Mouse (Mus musculus) midbrain, embryonic 16.5 days (tissue): ENCODE data around the gene Gmeb2. TPM values are rescaled to one million over a fixed set of nuclear protein-coding genes. Genes with fewer than 3 reads are reported as not detected.

Source experiments
- ATAC-seq: fragments of 200-750 bp; cut with Nextera tagmentation; 2 replicates; pipeline ENCODE4 v1.8.0; 2017; ENCODE audit warnings: moderate TSS enrichment
- H3K27ac ChIP-seq: fragments of 300-500 bp; sonication (generic); 2 replicates; pipeline ENCODE4 v1.5.1; 2014; ENCODE audit warnings: mild to moderate bottlenecking, low read length, mixed read lengths
- H3K27me3 ChIP-seq: fragments of 300-500 bp; sonication (generic); 2 replicates; pipeline ENCODE4 v1.6.1; 2014; ENCODE audit warnings: low read depth, low read length, mixed read lengths; ENCODE audit not compliant: control insufficient read depth, insufficient read depth
- H3K36me3 ChIP-seq: fragments of 300-500 bp; sonication (generic); 2 replicates; pipeline ENCODE4 v1.6.1; 2014; ENCODE audit warnings: mild to moderate bottlenecking, low read length, moderate library complexity, mixed read lengths; ENCODE audit not compliant: control insufficient read depth, insufficient read depth
- H3K4me1 ChIP-seq: fragments of 300-500 bp; sonication (generic); 2 replicates; pipeline ENCODE4 v1.6.1; 2014; ENCODE audit warnings: mild to moderate bottlenecking, low read length, mixed read lengths; ENCODE audit not compliant: control insufficient read depth, insufficient read depth
- H3K4me2 ChIP-seq: fragments of 300-500 bp; sonication (generic); 2 replicates; pipeline ENCODE4 v1.6.1; 2014; ENCODE audit warnings: mild to moderate bottlenecking, low read length, mixed read lengths
- H3K4me3 ChIP-seq: fragments of 300-500 bp; sonication (generic); 2 replicates; pipeline ENCODE4 v1.5.1; 2014; ENCODE audit warnings: low read depth, mild to moderate bottlenecking, low read length, moderate library complexity, mixed read lengths
- H3K9ac ChIP-seq: fragments of 300-500 bp; sonication (generic); 2 replicates; pipeline ENCODE4 v1.6.1; 2014; ENCODE audit warnings: low read depth, low read length, mixed read lengths
- H3K9me3 ChIP-seq: fragments of 300-500 bp; sonication (generic); replicated peaks from 2 replicates; pipeline ENCODE4 v1.6.1; 2014; ENCODE audit warnings: mild to moderate bottlenecking, low read length, mixed read lengths; ENCODE audit not compliant: control insufficient read depth, poor library complexity, severe bottlenecking
- WGBS: fragments of 180-500 bp; shearing (Covaris S2); extraction: QIAGEN DNeasy Blood & Tissue Kit; methylation state at CpG from one replicate; pipeline ENCODE4 v1.1.7; 2014; 5-methylcytosine and 5-hydroxymethylcytosine counted together
- polyA plus RNA-seq: library from polyadenylated mRNA; unstranded; fragments of >200 nt; fragmentation: Nextera tagmentation; extraction: Ambion mirVana; gene quantifications from 2 replicates; pipeline ENCODE4 v1.2.1, GENCODE M21; 2015

Gene Gmeb2
- polyA plus RNA-seq, 1 experiment from 2014 or later: 16.3 TPM

DNA sequence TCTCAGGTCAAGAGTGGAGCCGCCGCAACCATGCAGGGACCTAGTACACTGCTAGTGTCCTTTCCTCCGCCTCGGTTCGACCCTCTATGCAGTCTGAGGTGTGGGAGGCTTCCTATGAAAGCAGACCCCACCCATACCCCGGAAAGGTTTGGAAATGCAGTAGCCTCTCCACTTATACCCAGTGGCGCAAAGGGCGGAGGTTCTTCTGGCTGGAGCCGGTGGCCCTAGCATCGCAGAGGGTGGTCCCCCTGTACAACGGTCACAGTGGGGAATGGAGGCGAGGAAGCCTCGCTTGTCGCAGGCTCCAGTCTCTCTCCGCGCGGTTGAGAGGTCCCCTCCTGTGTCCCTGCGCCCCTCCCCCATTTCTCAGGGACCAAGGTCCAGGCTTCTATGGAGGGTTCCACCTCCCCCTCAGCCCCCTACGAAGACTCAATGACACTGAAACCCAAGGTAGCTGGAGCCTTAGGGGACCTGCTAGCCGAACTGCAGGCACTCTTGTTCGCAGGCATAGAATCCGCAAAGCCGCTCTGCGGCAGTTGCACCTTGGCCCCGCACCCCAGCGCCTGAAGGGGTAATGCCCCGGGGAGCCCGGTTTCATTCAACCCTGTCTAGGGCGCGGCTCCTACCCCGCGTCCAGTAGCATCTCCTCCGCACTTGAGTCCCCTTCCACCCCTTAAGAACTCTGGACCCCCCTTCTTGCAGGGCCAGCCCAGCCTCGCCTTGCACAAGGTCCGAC lies 25.7 kb upstream of the Gmeb2 start:
- H3K9me3 ChIP-seq: no peaks in the 10 kb centered on the region
- H3K4me1 ChIP-seq: peaks cover 25% of the 10 kb centered on the region
- H3K9ac ChIP-seq: peak overlapping the region; percentile 91
- H3K4me3 ChIP-seq: peak overlapping the region; percentile 74
- H3K27me3 ChIP-seq: peaks cover 3% of the 10 kb centered on the region; the same call in 1 of the 2 replicates
- WGBS: under 1% methylated on average over 35 of the region's 35 CpGs
- ATAC-seq: peak; percentile 78
- H3K36me3 ChIP-seq: peaks cover 6% of the 10 kb centered on the region; the same call in 1 of the 2 replicates
- H3K4me2 ChIP-seq: peak overlapping the region; percentile 96
- H3K27ac ChIP-seq: peak overlapping the region; percentile 96

DNA sequence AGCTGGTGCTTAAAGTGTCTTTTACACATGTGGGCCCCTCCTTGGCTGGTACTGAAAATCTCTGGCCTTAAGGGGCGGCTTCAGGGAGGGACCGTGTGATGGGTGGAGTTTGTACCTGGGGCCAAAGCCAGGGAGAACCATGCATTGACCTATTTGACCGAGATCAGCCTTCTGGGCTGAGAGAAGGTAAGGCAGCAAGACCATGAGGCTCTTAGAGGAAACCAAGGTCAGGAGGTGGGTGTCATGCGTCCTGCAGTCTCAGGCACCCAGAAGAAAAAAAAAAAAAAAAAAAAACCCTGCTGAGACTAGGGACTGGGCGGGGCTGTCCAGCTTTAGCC lies 25.1 kb upstream of the Gmeb2 start:
- peaks cover 3% of the 10 kb centered on the region; the same call in 1 of the 2 replicates for H3K27me3 ChIP-seq
- peaks cover 25% of the 10 kb centered on the region for H3K4me1 ChIP-seq
- H3K4me3 ChIP-seq: peak overlapping the region; percentile 74
- 17% methylated on average over 5 of the region's 5 CpGs for WGBS
- peak overlapping the region; percentile 91 for H3K9ac ChIP-seq
- H3K9me3 ChIP-seq: no peaks in the 10 kb centered on the region
- H3K36me3 ChIP-seq: peaks cover 10% of the 10 kb centered on the region
- peak overlapping the region; percentile 96 for H3K27ac ChIP-seq
- peak overlapping the region; percentile 96 for H3K4me2 ChIP-seq
- no peak for ATAC-seq

DNA sequence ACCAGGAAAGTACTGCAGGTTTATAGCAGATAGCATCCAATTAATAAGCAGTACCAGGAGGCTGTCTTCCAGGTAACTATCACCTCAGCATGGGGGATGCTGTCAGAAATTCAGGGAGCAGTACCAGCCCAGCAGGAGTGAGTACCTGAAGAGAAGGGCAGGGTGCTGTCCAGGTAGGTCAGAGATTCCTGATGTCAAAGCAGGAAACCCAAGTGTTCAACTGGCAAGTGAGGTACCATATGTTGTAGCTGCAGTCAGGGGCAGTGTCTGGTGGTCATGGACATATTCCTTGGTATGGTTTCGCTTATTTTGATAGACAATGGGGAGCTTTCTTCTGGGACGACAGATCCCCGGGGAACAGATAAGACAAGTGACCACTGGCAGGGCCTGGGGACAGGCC lies 24.6 kb upstream of the Gmeb2 start:
- H3K4me2 ChIP-seq: peak overlapping the region; percentile 96
- peak overlapping the region; percentile 96 for H3K27ac ChIP-seq
- no peak for ATAC-seq
- peaks cover 16% of the 10 kb centered on the region for H3K36me3 ChIP-seq
- 62% methylated on average over 3 of the region's 3 CpGs for whole genome bisulfite sequencing
- peak overlapping the region; percentile 74 for H3K4me3 ChIP-seq
- H3K9ac ChIP-seq: peak overlapping the region; percentile 91
- H3K9me3 ChIP-seq: no peaks in the 10 kb centered on the region
- H3K27me3 ChIP-seq: peaks cover 3% of the 10 kb centered on the region; the same call in 1 of the 2 replicates
- peaks cover 25% of the 10 kb centered on the region for H3K4me1 ChIP-seq

DNA sequence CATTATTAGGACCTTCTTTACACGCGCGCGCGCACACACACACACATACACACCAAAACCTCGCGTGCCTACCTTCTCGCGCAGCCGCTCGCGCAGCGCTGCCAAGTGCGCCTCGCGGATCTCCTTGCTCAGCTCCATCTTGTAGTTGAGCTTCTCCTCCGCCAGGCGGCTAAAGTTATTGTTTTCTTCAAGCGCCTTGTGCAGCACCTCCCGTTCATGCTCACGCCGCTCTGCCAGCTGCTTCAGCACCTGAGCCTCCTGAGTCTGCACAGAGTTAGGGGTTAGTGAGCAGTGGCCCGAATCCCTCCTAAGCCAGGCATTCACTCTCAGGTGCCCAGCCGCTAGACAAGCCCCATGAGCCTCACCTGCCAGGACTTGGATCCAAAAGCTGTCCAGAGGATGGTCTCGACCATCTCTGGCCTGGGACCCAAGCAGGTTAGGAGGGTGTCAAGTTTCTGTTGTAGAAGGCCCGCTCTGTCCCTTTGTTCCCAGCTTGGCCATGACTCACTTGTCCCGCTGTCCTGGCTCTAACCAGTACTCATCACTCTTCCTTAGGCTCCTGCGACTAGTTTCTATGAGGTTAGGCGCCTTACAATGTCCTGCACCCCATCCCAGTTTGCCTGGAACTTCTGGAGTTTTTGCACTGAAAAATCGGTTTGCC lies 19.4 kb upstream of the Gmeb2 start:
- no peak overlapping the region for H3K27ac ChIP-seq
- peaks cover 14% of the 10 kb centered on the region for H3K4me1 ChIP-seq
- no peak overlapping the region for H3K9ac ChIP-seq
- ATAC-seq: peak; percentile 60
- H3K4me3 ChIP-seq: no peak overlapping the region
- WGBS: 12% methylated on average over 30 of the region's 30 CpGs
- H3K9me3 ChIP-seq: no peaks in the 10 kb centered on the region
- no peak overlapping the region for H3K4me2 ChIP-seq
- H3K27me3 ChIP-seq: no peaks in the 10 kb centered on the region
- peaks cover 38% of the 10 kb centered on the region for H3K36me3 ChIP-seq

DNA sequence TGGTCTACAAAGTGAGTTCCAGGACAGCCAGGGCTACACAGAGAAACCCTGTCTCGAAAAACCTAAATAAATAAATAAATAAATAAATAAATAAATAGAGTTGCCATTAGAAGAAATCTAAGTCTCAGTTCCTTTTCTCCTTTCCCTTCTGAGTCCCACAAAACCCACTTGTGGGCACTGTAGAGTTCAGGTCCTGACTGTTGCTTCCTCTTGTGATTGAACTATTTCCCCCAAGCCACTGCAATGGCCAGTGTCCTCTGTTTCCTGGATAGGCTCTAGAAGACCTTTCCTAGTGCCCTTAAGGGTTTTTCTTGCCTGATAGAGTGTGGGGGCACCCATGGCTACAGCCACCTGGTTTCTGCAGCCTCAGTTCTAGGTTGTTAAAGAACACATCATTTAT lies 17.1 kb upstream of the Gmeb2 start:
- H3K9me3 ChIP-seq: no peaks in the 10 kb centered on the region
- H3K36me3 ChIP-seq: peaks cover 38% of the 10 kb centered on the region
- no peak overlapping the region for H3K4me2 ChIP-seq
- H3K27me3 ChIP-seq: no peaks in the 10 kb centered on the region
- 80% methylated on average over 1 of the region's 1 CpGs for WGBS
- H3K9ac ChIP-seq: no peak overlapping the region
- H3K27ac ChIP-seq: no peak overlapping the region
- H3K4me1 ChIP-seq: no peaks in the 10 kb centered on the region
- no peak for ATAC-seq
- H3K4me3 ChIP-seq: no peak overlapping the region

DNA sequence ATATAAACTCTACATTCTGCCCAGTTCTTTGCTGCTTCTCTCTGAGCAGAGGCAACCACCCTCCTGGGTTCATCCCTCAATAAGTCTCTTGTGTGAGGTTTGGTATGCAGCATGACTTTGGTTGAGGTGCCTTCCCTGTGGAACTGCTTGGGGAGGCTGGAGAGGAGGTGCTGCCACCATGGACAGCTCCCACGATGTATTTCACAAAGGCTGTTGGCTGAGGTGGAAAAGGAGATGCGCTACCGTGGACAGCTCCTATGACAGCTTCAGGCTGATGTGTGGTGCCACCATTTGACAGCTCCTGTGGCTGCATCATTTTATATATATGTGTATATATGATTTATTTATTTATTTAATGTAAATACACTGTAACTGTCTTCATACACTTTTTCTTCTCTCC lies 14.2 kb upstream of the Gmeb2 start:
- 31% methylated on average over 3 of the region's 3 CpGs for WGBS
- no peak for ATAC-seq
- H3K9me3 ChIP-seq: no peaks in the 10 kb centered on the region

DNA sequence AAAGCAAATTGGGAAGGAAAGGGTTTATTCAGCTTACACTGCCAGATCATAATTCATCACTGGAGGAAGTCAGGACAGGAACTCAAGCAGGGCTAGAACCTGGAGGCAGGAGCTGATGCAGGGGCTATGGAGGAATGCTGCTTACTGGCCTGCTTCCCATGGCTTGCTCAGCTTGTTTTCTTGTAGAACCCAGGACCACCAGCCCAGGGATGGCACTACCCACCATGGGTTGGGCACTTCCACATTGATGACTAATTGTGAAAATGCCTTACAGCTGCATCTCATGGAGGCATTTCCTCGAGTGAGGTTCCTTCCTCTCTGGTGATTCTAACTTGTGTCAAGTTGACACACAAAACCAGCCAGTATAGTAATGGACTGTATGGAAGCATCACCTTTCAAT lies 3.1 kb upstream of the Gmeb2 start:
- Histone ChIP-seq H3K36me3 (no peaks in the 10 kb centered on the region), H3K4me1 (peaks cover 22% of the 10 kb centered on the region), H3K4me3 (no peak overlapping the region), H3K9me3 (no peaks in the 10 kb centered on the region), H3K27ac (no peak overlapping the region), H3K9ac (no peak overlapping the region), H3K4me2 (no peak overlapping the region), H3K27me3 (no peaks in the 10 kb centered on the region)
- 91% methylated on average over 1 of the region's 1 CpGs for WGBS
- ATAC-seq: no peak

More for the DNA sequence above, 14.2 kb upstream of the Gmeb2 start:
- Histone ChIP-seq H3K4me3 (no peak overlapping the region), H3K27me3 (no peaks in the 10 kb centered on the region), H3K9ac (no peak overlapping the region), H3K36me3 (peaks cover 20% of the 10 kb centered on the region), H3K4me1 (no peaks in the 10 kb centered on the region), H3K4me2 (no peak overlapping the region), H3K27ac (no peak overlapping the region)

DNA sequence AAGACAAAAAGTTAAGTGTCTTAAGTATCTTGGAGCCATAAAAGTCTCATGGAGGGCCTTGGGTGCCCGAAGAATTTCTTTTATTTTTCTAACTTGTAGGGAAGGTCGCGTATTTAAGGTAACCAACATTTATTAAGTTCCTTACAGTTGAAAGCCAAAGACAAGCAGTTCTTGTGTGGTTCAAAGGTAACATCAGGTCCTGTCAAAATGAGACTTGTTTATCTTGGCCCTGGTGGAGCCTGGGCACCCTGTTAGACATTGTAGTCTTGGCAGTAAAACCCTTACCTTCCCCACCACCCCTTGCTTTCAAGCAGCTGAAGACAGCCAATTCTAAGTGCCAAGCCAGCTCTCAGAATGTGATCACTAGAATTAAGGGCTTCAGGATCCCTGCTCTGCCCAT lies 856 bp upstream of the Gmeb2 start:
- Histone ChIP-seq H3K27ac (no peak overlapping the region), H3K9ac (peak overlapping the region; percentile 58; the same call in 1 of the 2 replicates), H3K4me3 (peak overlapping the region; percentile 44), H3K4me1 (peaks cover 22% of the 10 kb centered on the region), H3K27me3 (no peaks in the 10 kb centered on the region), H3K36me3 (no peaks in the 10 kb centered on the region), H3K9me3 (no peaks in the 10 kb centered on the region), H3K4me2 (peak overlapping the region; percentile 55)
- no peak for ATAC-seq
- 92% methylated on average over 3 of the region's 3 CpGs for WGBS

DNA sequence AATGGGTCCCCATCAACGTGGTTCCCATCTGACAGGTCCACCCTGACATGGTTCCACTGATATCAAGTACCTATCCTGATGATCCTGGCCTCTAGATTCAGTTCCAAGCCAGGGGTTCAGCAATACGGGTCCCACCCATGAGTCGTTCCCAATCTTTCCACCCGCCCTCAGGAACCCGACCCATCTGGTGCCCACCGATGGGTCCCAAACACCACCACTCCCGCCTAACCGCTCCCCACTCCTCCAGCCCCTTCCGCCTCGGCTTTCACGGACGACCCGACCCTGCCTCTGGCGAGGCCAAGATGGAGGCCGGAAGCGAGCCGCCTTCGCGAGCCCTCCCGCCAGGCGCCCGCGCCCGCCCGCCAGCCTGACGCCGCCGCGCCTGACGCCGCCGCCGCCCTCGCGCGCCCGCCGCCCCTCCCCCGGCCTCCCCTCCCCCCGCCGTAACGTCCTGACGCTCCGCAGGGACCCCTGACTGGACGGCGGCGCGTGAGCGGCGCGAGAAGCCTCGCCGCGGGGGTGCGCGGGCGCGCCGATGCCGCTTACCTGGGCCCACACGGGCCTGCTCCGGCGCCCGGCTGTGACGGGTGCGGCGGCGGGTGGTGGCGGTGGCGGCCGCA lies 387 bp downstream of the Gmeb2 start:
- H3K9me3 ChIP-seq: no peaks in the 10 kb centered on the region
- H3K27ac ChIP-seq: peak overlapping the region; percentile 89
- H3K4me2 ChIP-seq: peak overlapping the region; percentile 65
- H3K36me3 ChIP-seq: no peaks in the 10 kb centered on the region; the same call in 1 of the 2 replicates
- ATAC-seq: peak; percentile 86
- peak overlapping the region; percentile 74 for H3K9ac ChIP-seq
- peak overlapping the region; percentile 44 for H3K4me3 ChIP-seq
- peaks cover 22% of the 10 kb centered on the region for H3K4me1 ChIP-seq
- WGBS: under 1% methylated on average over 38 of the region's 71 CpGs
- no peaks in the 10 kb centered on the region for H3K27me3 ChIP-seq
